Mouse (Mus musculus) lung, postnatal 0 days (tissue): ENCODE measurements around the gene Sox30.

Experiments used
- CTCF ChIP-seq: IDR thresholded peaks from 2 replicates; pipeline ENCODE4 v1.5.1; 2016; ENCODE audit warnings: antibody characterized with exemption, mild to moderate bottlenecking
- EP300 ChIP-seq: IDR thresholded peaks from 2 replicates; pipeline ENCODE4 v1.6.1; 2016; ENCODE audit warnings: antibody characterized with exemption, mild to moderate bottlenecking, control low read depth

DNA sequence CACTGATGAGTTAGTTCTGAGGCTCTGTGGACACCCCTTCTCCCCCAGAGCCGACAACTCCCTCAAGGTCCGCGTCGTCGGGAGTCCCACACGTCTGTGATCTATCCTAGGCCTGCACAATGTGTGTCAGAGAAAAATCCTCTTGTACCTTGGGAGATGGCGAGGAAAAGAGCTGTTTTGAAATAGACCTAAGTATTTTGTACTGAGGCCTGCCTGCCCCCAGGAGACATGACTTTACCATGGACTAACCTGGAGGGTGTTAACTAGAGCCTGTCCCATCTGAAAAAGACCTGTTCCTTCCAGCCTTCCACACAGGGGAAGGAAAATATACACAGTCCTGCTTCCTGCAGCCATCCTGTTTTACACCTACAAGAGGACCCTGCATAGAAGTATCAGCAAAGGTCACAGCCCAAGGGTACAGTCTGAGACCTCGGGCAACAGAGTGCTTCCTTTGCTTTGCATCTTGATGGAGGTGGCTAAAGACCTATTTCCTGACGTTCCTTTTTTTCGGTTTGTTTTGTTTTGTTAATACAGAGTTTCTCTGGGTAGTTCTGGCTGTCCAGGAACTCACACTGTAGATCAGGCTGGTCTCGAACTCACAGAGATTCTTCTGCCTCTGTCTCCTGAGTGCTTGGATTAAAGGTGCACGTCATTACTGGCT, 61.6 kb downstream of the Sox30 start:
- TF ChIP-seq CTCF (no peak), EP300 (no peak)
